Mouse (Mus musculus) thymus, adult 2 months (tissue): ENCODE results near the gene Fabp6.

Experiments used
- CTCF ChIP-seq: fragments of 200-500 bp; IDR thresholded peaks from 2 replicates; pipeline ENCODE4 v1.5.1; 2012; ENCODE audit warnings: mild to moderate bottlenecking, control low read depth, low read length, moderate library complexity, borderline replicate concordance; ENCODE audit not compliant: control insufficient read depth, poor library complexity, insufficient read depth; ENCODE audit errors: extremely low read depth
- POLR2A ChIP-seq: fragments of 200-500 bp; IDR thresholded peaks from 2 replicates; pipeline ENCODE4 v1.6.1; 2012; ENCODE audit warnings: mild to moderate bottlenecking, low read length, control low read depth, moderate library complexity; ENCODE audit not compliant: control insufficient read depth, poor library complexity, insufficient read depth; ENCODE audit errors: extremely low read depth

DNA sequence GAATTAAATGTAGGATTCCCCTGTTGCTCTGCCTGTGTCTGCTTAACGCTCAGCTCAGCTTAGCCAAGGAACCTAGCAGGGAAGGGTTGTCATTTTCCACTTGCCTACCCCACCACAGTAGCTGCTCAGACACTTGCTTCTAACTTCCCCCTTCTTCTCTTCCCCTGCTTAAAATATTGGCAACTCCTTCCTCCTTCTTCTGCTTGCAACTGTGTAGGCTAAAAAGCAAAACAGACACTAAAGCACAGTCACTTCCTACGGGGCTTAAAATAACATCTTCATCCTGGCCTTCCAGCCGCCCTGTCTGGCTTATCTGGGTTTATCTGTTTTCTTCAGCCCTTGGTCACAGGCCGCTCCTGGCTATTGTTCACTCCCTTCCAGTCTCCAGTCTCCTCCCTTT lies 31.2 kb upstream of the Fabp6 start:
- no peak for TF ChIP-seq CTCF
- TF ChIP-seq POLR2A = no peak
